Mouse (Mus musculus) ES-E14 (cell line): ENCODE data around the gene Tesc. TPM values are rescaled to one million over a fixed set of nuclear protein-coding genes. Genes with fewer than 3 reads are reported as not detected.

Source experiments
- DNase-seq: peaks from one replicate; pipeline ENCODE4 v3.0.0-alpha.2; 2013; ENCODE audit warnings: low read depth, low spot score
- H3K27ac ChIP-seq: 2 replicates; pipeline ENCODE4 v1.5.1; 2012; ENCODE audit warnings: low read depth, mild to moderate bottlenecking, low read length, moderate library complexity, mixed read lengths; ENCODE audit not compliant: poor library complexity, insufficient read depth, severe bottlenecking
- H3K36me3 ChIP-seq: 2 replicates; pipeline ENCODE4 v1.6.1; 2012; ENCODE audit warnings: mild to moderate bottlenecking, low read length, moderate library complexity, mixed read lengths; ENCODE audit not compliant: control insufficient read depth, poor library complexity, insufficient read depth, severe bottlenecking
- H3K4me1 ChIP-seq, 2 experiments: fragments of 150-350 bp in 1 of 2; sonication (generic) in 1 of 2; 2 replicates each; pipeline ENCODE4 v1.6.1; 2012; ENCODE audit warnings: low read length in 2 of 2, mild to moderate bottlenecking in 1 of 2, mixed read lengths in 1 of 2; ENCODE audit not compliant: control insufficient read depth in 2 of 2, insufficient read depth in 2 of 2, poor library complexity in 1 of 2
- H3K4me3 ChIP-seq, 2 experiments: fragments of 150-350 bp in 1 of 2; sonication (generic) in 1 of 2; 2 replicates each; pipeline ENCODE4 v1.5.1; 2012; ENCODE audit warnings: low read length in 2 of 2, low read depth in 1 of 2, mild to moderate bottlenecking in 1 of 2, mixed read lengths in 1 of 2; ENCODE audit not compliant: insufficient read depth in 1 of 2, poor library complexity in 1 of 2, severe bottlenecking in 1 of 2
- H3K9ac ChIP-seq: 2 replicates; pipeline ENCODE4 v1.6.1; 2012; ENCODE audit warnings: low read depth, mild to moderate bottlenecking, low read length, mixed read lengths; ENCODE audit not compliant: poor library complexity, insufficient read depth, severe bottlenecking
- H3K9me3 ChIP-seq: fragments of 150-350 bp; sonication (generic); 2 replicates; pipeline ENCODE4 v1.6.1; 2012; ENCODE audit warnings: low read depth, mild to moderate bottlenecking, low read length; ENCODE audit not compliant: control insufficient read depth, insufficient read depth
- CHD2 ChIP-seq: IDR thresholded peaks from 2 replicates; pipeline ENCODE4 v1.6.1; 2014; ENCODE audit warnings: mild to moderate bottlenecking, low read depth, low read length, inconsistent platforms
- HCFC1 ChIP-seq: IDR thresholded peaks from 2 replicates; pipeline ENCODE4 v1.6.1; 2012; ENCODE audit warnings: low read length, inconsistent platforms, borderline replicate concordance; ENCODE audit not compliant: insufficient read depth
- MAFK ChIP-seq: IDR thresholded peaks from 2 replicates; pipeline ENCODE4 v1.6.1; 2014; ENCODE audit warnings: mild to moderate bottlenecking, low read depth, low read length, inconsistent platforms; ENCODE audit not compliant: insufficient read depth
- ZC3H11A ChIP-seq: IDR thresholded peaks from 2 replicates; pipeline ENCODE4 v1.6.1; 2012; ENCODE audit warnings: low read depth, mild to moderate bottlenecking, inconsistent platforms, low read length, borderline replicate concordance
- ZNF384 ChIP-seq: IDR thresholded peaks from 2 replicates; pipeline ENCODE4 v1.6.1; 2012; ENCODE audit warnings: low read depth, low read length, inconsistent platforms
- in situ Hi-C, 2 experiments: fragments of 600-800 bp; cut with MboI; formaldehyde crosslinking; loops; one replicate each; pipeline ENCODE4 v1.15.1; 2025; ENCODE audit warnings: low sequenced_read_pairs in 2 of 2, inconsistent platforms in 1 of 2; ENCODE audit not compliant: unreplicated experiment in 2 of 2
- total RNA-seq: library from RNA; depleted of rRNA; stranded (reverse); fragments of 300-350 nt; gene quantifications from 2 replicates; pipeline ENCODE4 v1.2.3, GENCODE M21; 2012

The Tesc gene
- total RNA-seq, 1 experiment, result 3.1 TPM

- Histone ChIP-seq H3K9me3 (no peaks in the 10 kb centered on the region), H3K27ac (no peak overlapping the region), H3K9ac (no peak overlapping the region), H3K4me3 (no peak overlapping the region), H3K36me3 (peaks cover 68% of the 10 kb centered on the region), H3K4me1 (no peaks in the 10 kb centered on the region; a peak in 1 of 4 replicates)
- in situ Hi-C loops, result no loop called here
- TF ChIP-seq HCFC1 (no peak), MAFK (no peak), ZC3H11A (no peak), ZNF384 (no peak), CHD2 (no peak)
- DNase-seq, result no peak
Observed at GRCm38 (mm10) chr5:117999061-117999460, 28.5 kb upstream of the Tesc start.

GRCm38 (mm10) chr5:117999584-117999983 is 28.0 kb upstream of the Tesc start:
- Histone ChIP-seq H3K36me3 (peaks cover 63% of the 10 kb centered on the region), H3K9me3 (no peaks in the 10 kb centered on the region), H3K27ac (no peak overlapping the region), H3K9ac (no peak overlapping the region), H3K4me3 (no peak overlapping the region), H3K4me1 (no peaks in the 10 kb centered on the region; a peak in 1 of 4 replicates)
- in situ Hi-C loops, result no loop called here
- no peak for DNase-seq
- no peak for TF ChIP-seq ZNF384
- no peak for TF ChIP-seq ZC3H11A
- no peak for TF ChIP-seq HCFC1
- no peak for TF ChIP-seq CHD2
- TF ChIP-seq MAFK, result no peak

- DNase-seq, result peak; percentile 52
- Histone ChIP-seq H3K27ac (no peak overlapping the region), H3K4me1 (no peaks in the 10 kb centered on the region; a peak in 1 of 4 replicates), H3K36me3 (peaks cover 46% of the 10 kb centered on the region), H3K4me3 (no peak overlapping the region), H3K9ac (no peak overlapping the region), H3K9me3 (no peaks in the 10 kb centered on the region)
- no peak; the same call in 1 of the 2 replicates for TF ChIP-seq ZC3H11A
- TF ChIP-seq ZNF384, result no peak
- no peak for TF ChIP-seq MAFK
- no peak for TF ChIP-seq HCFC1
- TF ChIP-seq CHD2, result no peak
- in situ Hi-C loops, result no loop called here
Observed at GRCm38 (mm10) chr5:118002059-118002458, 25.5 kb upstream of the Tesc start.

GRCm38 (mm10) chr5:118004619-118005018 is 22.9 kb upstream of the Tesc start:
- DNase-seq, result no peak
- Histone ChIP-seq H3K9ac (no peak overlapping the region), H3K4me3 (no peak overlapping the region), H3K27ac (no peak overlapping the region), H3K4me1 (peaks cover 0 to 4% of the 10 kb centered on the region in 2 experiments; a peak in 2 of 4 replicates), H3K36me3 (peaks cover 45% of the 10 kb centered on the region), H3K9me3 (no peaks in the 10 kb centered on the region)
- TF ChIP-seq ZC3H11A, result no peak
- TF ChIP-seq MAFK, result no peak
- TF ChIP-seq HCFC1, result no peak
- no peak for TF ChIP-seq CHD2
- TF ChIP-seq ZNF384, result no peak
- in situ Hi-C loops, result no loop called here

- TF ChIP-seq ZC3H11A, result no peak
- TF ChIP-seq CHD2, result no peak
- no peak for TF ChIP-seq MAFK
- no peak for TF ChIP-seq HCFC1
- no peak for TF ChIP-seq ZNF384
- H3K4me1 ChIP-seq, result peaks cover 0 to 4% of the 10 kb centered on the region in 2 experiments; a peak in 2 of 4 replicates
- no peaks in the 10 kb centered on the region for H3K9me3 ChIP-seq
- no peak overlapping the region for H3K4me3 ChIP-seq
- no peak overlapping the region for H3K9ac ChIP-seq
- H3K36me3 ChIP-seq, result peaks cover 41% of the 10 kb centered on the region
- H3K27ac ChIP-seq, result no peak overlapping the region
- in situ Hi-C loops, result no loop called here
- no peak for DNase-seq
Observed at GRCm38 (mm10) chr5:118005728-118006127, 21.8 kb upstream of the Tesc start.
